In genomic region chr11:106314333-106314812, GRCm38 (mm10) we compare ENCODE assay signal across 11 mouse cellular contexts. TPM values are rescaled to one million over a fixed set of nuclear protein-coding genes. Genes with fewer than 3 reads are reported as not detected.
DNase-seq lines count a peak whose midpoint lies in the region; ATAC-seq lines count a peak whose summit lies in the region.
"Had no signal": no experiment of that assay in that cellular context is flagged by ENCODE, and none has a peak within 500 bp of the region (broad histone marks: within the 10 kb centered on the region; RNA-seq: fewer than 3 reads in every experiment).

TSS of gene Cd79b (minus strand) at chr11:106314762.

- intact Hi-C loops in heart, postnatal 14 days (cut with DNase I), result no loop called here

- 66% methylated on average over 9 of the region's 9 CpGs for WGBS in heart, embryonic 15.5 days
- WGBS in limb, embryonic 12.5 days, result 24% methylated on average over 9 of the region's 9 CpGs

- no peaks in the 10 kb centered on the region for H3K36me3 ChIP-seq in heart, embryonic 15.5 days
- no peaks in the 10 kb centered on the region for H3K36me3 ChIP-seq in limb, embryonic 12.5 days
- H3K36me3 ChIP-seq: hindbrain, embryonic 15.5 days had no signal

- no peaks in the 10 kb centered on the region for H3K9me3 ChIP-seq in heart, embryonic 15.5 days (replicated peaks)
- no peaks in the 10 kb centered on the region for H3K9me3 ChIP-seq in limb, embryonic 12.5 days
- H3K9me3 ChIP-seq: hindbrain, embryonic 15.5 days had no signal

- peaks cover 7% of the 10 kb centered on the region for H3K4me1 ChIP-seq in heart, embryonic 15.5 days (replicated peaks)
- peaks cover 56% of the 10 kb centered on the region for H3K4me1 ChIP-seq in limb, embryonic 12.5 days (replicated peaks)
- H3K4me1 ChIP-seq: hindbrain, embryonic 15.5 days had no signal

- H3K27ac ChIP-seq in heart, embryonic 15.5 days, result no peak within 1 kb of the TSS
- peak within 1 kb of the TSS; percentile 53 for H3K27ac ChIP-seq in limb, embryonic 12.5 days
- H3K27ac ChIP-seq: hindbrain, embryonic 15.5 days had no signal

- no peak within 1 kb of the TSS for H3K9ac ChIP-seq in heart, embryonic 15.5 days
- H3K9ac ChIP-seq in limb, embryonic 12.5 days (replicated peaks), result no peak within 1 kb of the TSS
- H3K9ac ChIP-seq: hindbrain, embryonic 15.5 days had no signal

- no peak for DNase-seq in heart, postnatal 14 days
- no peak for DNase-seq in frontal cortex, postnatal 25 days (ENCODE audit: low spot score in 2 of 2)
- DNase-seq in left cerebral cortex, adult 18-20 months (ENCODE audit: low spot score in 2 of 2), result no peak
- DNase-seq in layer of hippocampus, postnatal 14 days (ENCODE audit: low spot score in 2 of 2), result no peak
- DNase-seq: adrenal gland, adult 2 months had no signal

- peak within 1 kb of the TSS; percentile 9; the same call in 1 of the 2 replicates for H3K4me2 ChIP-seq in heart, embryonic 15.5 days
- no peak within 1 kb of the TSS for H3K4me2 ChIP-seq in limb, embryonic 12.5 days
- H3K4me2 ChIP-seq: hindbrain, embryonic 15.5 days; midbrain, embryonic 11.5 days had no signal

- no peaks in the 10 kb centered on the region for H3K27me3 ChIP-seq in heart, embryonic 15.5 days
- no peaks in the 10 kb centered on the region for H3K27me3 ChIP-seq in limb, embryonic 12.5 days
- H3K27me3 ChIP-seq: hindbrain, embryonic 15.5 days had no signal

- no peak within 1 kb of the TSS; the same call in 1 of the 2 replicates for H3K4me3 ChIP-seq in heart, embryonic 15.5 days
- H3K4me3 ChIP-seq in limb, embryonic 12.5 days (replicated peaks), result no peak within 1 kb of the TSS
- H3K4me3 ChIP-seq: hindbrain, embryonic 15.5 days had no signal

- ATAC-seq in heart, embryonic 15.5 days (replicated peaks; ENCODE audit: insufficient number of reproducible peaks, insufficient read depth, low FRiP score, low read depth), result no peak
- peak; percentile 37 for ATAC-seq in CD4-positive, CD25-positive, alpha-beta regulatory T cell, adult 4 months
- ATAC-seq in limb, embryonic 12.5 days (ENCODE audit: insufficient number of reproducible peaks, insufficient read depth, low FRiP score, low TSS enrichment, low read depth), result no peak
- ATAC-seq in monocyte, adult 5-6 weeks (replicated peaks; ENCODE audit: insufficient number of reproducible peaks, low FRiP score, low TSS enrichment, poor library complexity, severe bottlenecking), result peak; percentile 46; the same call in 1 of the 2 replicates

RNA-seq across cellular contexts. Expression of gene Cd79b, which starts in this region (rescaled TPM):
- polyA plus RNA-seq in heart, embryonic 15.5 days (2015; fragmentation: Nextera tagmentation; extraction: Ambion mirVana), result 1.0 and 2.8 TPM in 2 replicates
- 1 to 10 TPM; 1.8 to 2.0 TPM for total RNA-seq in heart, postnatal 14 days (2021)
- 10 to 100 TPM; 44.8 to 77.1 TPM for polyA plus RNA-seq in CD4-positive, CD25-positive, alpha-beta regulatory T cell, adult 4 months (2017; shearing (Covaris generic))
- polyA plus RNA-seq in limb, embryonic 12.5 days (2016; fragmentation: Nextera tagmentation; extraction: Ambion mirVana), result 1.3 and 1.8 TPM in 2 replicates
- total RNA-seq in monocyte, adult 5-6 weeks (2017), result 105 to 131 TPM (median 123 TPM) in 3 replicates
- total RNA-seq in left cerebral cortex, adult 18-20 months (2021), result not detected
- under 1 TPM; 0.43 to 0.67 TPM for total RNA-seq in layer of hippocampus, postnatal 14 days (2021)

Comparison
In these comparisons a context has a peak if more than half of its experiments do, and no peak if none do; other contexts are left out.
1. RNA of gene Cd79b (total RNA-seq): 105 to 131 TPM in monocyte, adult 5-6 weeks; 1.8 to 2.0 TPM in heart, postnatal 14 days, 0.43 to 0.67 TPM in layer of hippocampus, postnatal 14 days and not detected in left cerebral cortex, adult 18-20 months; every median in the first group is over 10 times any median in the second.
2. RNA of gene Cd79b (polyA plus RNA-seq): 44.8 to 77.1 TPM in CD4-positive, CD25-positive, alpha-beta regulatory T cell, adult 4 months; 1.3 to 1.8 TPM in limb, embryonic 12.5 days and 1.0 to 2.8 TPM in heart, embryonic 15.5 days; every median in the first group is over 10 times any median in the second.
3. ATAC-seq: peak in CD4-positive, CD25-positive, alpha-beta regulatory T cell, adult 4 months (single experiment) and monocyte, adult 5-6 weeks (single experiment); none in heart, embryonic 15.5 days (single experiment) and limb, embryonic 12.5 days (single experiment).